Mouse (Mus musculus) thymus, adult 2 months (tissue): ENCODE results near the gene Gm525.

Source experiments
- CTCF ChIP-seq: fragments of 200-500 bp; IDR thresholded peaks from 2 replicates; pipeline ENCODE4 v1.5.1; 2012; ENCODE audit warnings: mild to moderate bottlenecking, control low read depth, low read length, moderate library complexity, borderline replicate concordance; ENCODE audit not compliant: control insufficient read depth, poor library complexity, insufficient read depth; ENCODE audit errors: extremely low read depth
- POLR2A ChIP-seq: fragments of 200-500 bp; IDR thresholded peaks from 2 replicates; pipeline ENCODE4 v1.6.1; 2012; ENCODE audit warnings: mild to moderate bottlenecking, low read length, control low read depth, moderate library complexity; ENCODE audit not compliant: control insufficient read depth, poor library complexity, insufficient read depth; ENCODE audit errors: extremely low read depth

GRCm38 (mm10) chr11:89100826-89101321 is 27.2 kb downstream of the Gm525 start:
- TF ChIP-seq POLR2A (no peak), CTCF (no peak)
